Mouse (Mus musculus): Measurements from ENCODE around the gene Olig3. TPM values are rescaled to one million over a fixed set of nuclear protein-coding genes. Genes with fewer than 3 reads are reported as not detected.

Gene Olig3
- polyA plus RNA-seq (2015; fragmentation: Nextera tagmentation; extraction: Ambion mirVana), result 0.05 TPM in 1 of 2 replicates, not detected in the other

GRCm38 (mm10) chr10:19356071-19356583 lies at the start of gene Olig3:
TSS of gene Olig3 (plus strand) at chr10:19356533.
- H3K4me2 ChIP-seq (replicated peaks; ENCODE audit: low read depth), result no peak within 1 kb of the TSS
- no peak within 1 kb of the TSS for H3K9ac ChIP-seq (ENCODE audit: low read length)
- no peak within 1 kb of the TSS for H3K27ac ChIP-seq (replicated peaks)
- H3K4me1 ChIP-seq (replicated peaks; ENCODE audit: control insufficient read depth, insufficient read depth), result no peaks in the 10 kb centered on the region
- DNase-seq (ENCODE audit: low spot score) (no peak), ATAC-seq (ENCODE audit: low FRiP score, low TSS enrichment) (no peak)
- no peaks in the 10 kb centered on the region for H3K9me3 ChIP-seq (ENCODE audit: control insufficient read depth, low read length)
- no peak within 1 kb of the TSS; the same call in 1 of the 2 replicates for H3K4me3 ChIP-seq (ENCODE audit: low read depth, low read length)
- TF ChIP-seq EP300 (optimal IDR thresholded peaks at IDR 0.05), result no peak
- TF ChIP-seq CTCF (IDR thresholded peaks at IDR 0.05; ENCODE audit: low read depth), result no peak
- WGBS, result 9% methylated on average over 9 of the region's 9 CpGs
- H3K27me3 ChIP-seq (ENCODE audit: control insufficient read depth, insufficient read depth, low read length), result peaks cover 42% of the 10 kb centered on the region
- H3K36me3 ChIP-seq (ENCODE audit: control insufficient read depth, insufficient read depth, low read length), result no peaks in the 10 kb centered on the region

- ATAC-seq (ENCODE audit: low FRiP score, low TSS enrichment), result no peak
- DNase-seq (ENCODE audit: low spot score), result no peak
- H3K36me3 ChIP-seq (ENCODE audit: control insufficient read depth, insufficient read depth, low read length), result no peaks in the 10 kb centered on the region
- 33% methylated on average over 5 of the region's 5 CpGs for WGBS
- H3K27ac ChIP-seq (replicated peaks), result no peak overlapping the region
- TF ChIP-seq EP300 (optimal IDR thresholded peaks at IDR 0.05) (no peak), CTCF (IDR thresholded peaks at IDR 0.05; ENCODE audit: low read depth) (no peak)
- H3K4me2 ChIP-seq (replicated peaks; ENCODE audit: low read depth), result no peak overlapping the region
- no peak overlapping the region for H3K9ac ChIP-seq (ENCODE audit: low read length)
- H3K4me3 ChIP-seq (ENCODE audit: low read depth, low read length), result no peak overlapping the region
- H3K9me3 ChIP-seq (ENCODE audit: control insufficient read depth, low read length), result no peaks in the 10 kb centered on the region
- H3K4me1 ChIP-seq (replicated peaks; ENCODE audit: control insufficient read depth, insufficient read depth), result no peaks in the 10 kb centered on the region
- no peaks in the 10 kb centered on the region for H3K27me3 ChIP-seq (ENCODE audit: control insufficient read depth, insufficient read depth, low read length)
These were observed 46.5 kb upstream of the Olig3 start for GRCm38 (mm10) chr10:19309681-19310395.

GRCm38 (mm10) chr10:19310471-19310870 lies 45.9 kb upstream of the Olig3 start:
- Histone ChIP-seq H3K27ac (replicated peaks) (no peak overlapping the region), H3K9me3 (ENCODE audit: control insufficient read depth, low read length) (no peaks in the 10 kb centered on the region), H3K4me2 (replicated peaks; ENCODE audit: low read depth) (no peak overlapping the region), H3K9ac (ENCODE audit: low read length) (no peak overlapping the region), H3K4me1 (replicated peaks; ENCODE audit: control insufficient read depth, insufficient read depth) (no peaks in the 10 kb centered on the region), H3K36me3 (ENCODE audit: control insufficient read depth, insufficient read depth, low read length) (no peaks in the 10 kb centered on the region), H3K4me3 (ENCODE audit: low read depth, low read length) (no peak overlapping the region), H3K27me3 (ENCODE audit: control insufficient read depth, insufficient read depth, low read length) (no peaks in the 10 kb centered on the region)
- TF ChIP-seq CTCF (IDR thresholded peaks at IDR 0.05; ENCODE audit: low read depth), result no peak
- TF ChIP-seq EP300 (optimal IDR thresholded peaks at IDR 0.05), result no peak
- no peak for DNase-seq (ENCODE audit: low spot score)
- 18% methylated on average over 5 of the region's 5 CpGs for WGBS
- no peak for ATAC-seq (ENCODE audit: low FRiP score, low TSS enrichment)

GRCm38 (mm10) chr10:19317962-19318812 lies 38.1 kb upstream of the Olig3 start:
- H3K4me1 ChIP-seq (replicated peaks; ENCODE audit: control insufficient read depth, insufficient read depth), result no peaks in the 10 kb centered on the region
- no peaks in the 10 kb centered on the region for H3K36me3 ChIP-seq (ENCODE audit: control insufficient read depth, insufficient read depth, low read length)
- no peaks in the 10 kb centered on the region for H3K9me3 ChIP-seq (ENCODE audit: control insufficient read depth, low read length)
- no peak overlapping the region for H3K27ac ChIP-seq (replicated peaks)
- DNase-seq (ENCODE audit: low spot score) (no peak), ATAC-seq (ENCODE audit: low FRiP score, low TSS enrichment) (no peak)
- no peak overlapping the region for H3K4me3 ChIP-seq (ENCODE audit: low read depth, low read length)
- no peak overlapping the region for H3K9ac ChIP-seq (ENCODE audit: low read length)
- H3K4me2 ChIP-seq (replicated peaks; ENCODE audit: low read depth), result no peak overlapping the region
- TF ChIP-seq CTCF (IDR thresholded peaks at IDR 0.05; ENCODE audit: low read depth) (no peak), EP300 (optimal IDR thresholded peaks at IDR 0.05) (no peak)
- H3K27me3 ChIP-seq (ENCODE audit: control insufficient read depth, insufficient read depth, low read length), result no peaks in the 10 kb centered on the region
- WGBS, result 73% methylated on average over 19 of the region's 19 CpGs

GRCm38 (mm10) chr10:19321781-19322180 lies 34.6 kb upstream of the Olig3 start:
- Histone ChIP-seq H3K4me2 (replicated peaks; ENCODE audit: low read depth) (no peak overlapping the region), H3K4me1 (replicated peaks; ENCODE audit: control insufficient read depth, insufficient read depth) (no peaks in the 10 kb centered on the region), H3K27ac (replicated peaks) (no peak overlapping the region), H3K4me3 (ENCODE audit: low read depth, low read length) (no peak overlapping the region), H3K36me3 (ENCODE audit: control insufficient read depth, insufficient read depth, low read length) (no peaks in the 10 kb centered on the region), H3K9ac (ENCODE audit: low read length) (no peak overlapping the region), H3K27me3 (ENCODE audit: control insufficient read depth, insufficient read depth, low read length) (no peaks in the 10 kb centered on the region), H3K9me3 (ENCODE audit: control insufficient read depth, low read length) (no peaks in the 10 kb centered on the region)
- DNase-seq (ENCODE audit: low spot score) (no peak), ATAC-seq (ENCODE audit: low FRiP score, low TSS enrichment) (no peak)
- TF ChIP-seq EP300 (optimal IDR thresholded peaks at IDR 0.05) (no peak), CTCF (IDR thresholded peaks at IDR 0.05; ENCODE audit: low read depth) (no peak)
- 75% methylated on average over 2 of the region's 2 CpGs for WGBS
